Mouse (Mus musculus) heart, postnatal 0 days (tissue): ENCODE results near the gene Thtpa. TPM values are rescaled to one million over a fixed set of nuclear protein-coding genes. Genes with fewer than 3 reads are reported as not detected.

Experiments used
- ATAC-seq: fragments of 200-750 bp; cut with Nextera tagmentation; 2 replicates; pipeline ENCODE4 v1.8.0; 2017; ENCODE audit warnings: low read depth, moderate number of reproducible peaks, moderate library complexity; ENCODE audit not compliant: insufficient read depth
- DNase-seq: peaks from one replicate; pipeline ENCODE4 v3.0.0-alpha.2; 2016; ENCODE audit warnings: low spot score
- H3K27ac ChIP-seq: fragments of 300-500 bp; sonication (generic); 2 replicates; pipeline ENCODE4 v1.5.1; 2014; ENCODE audit warnings: low read depth, mild to moderate bottlenecking
- H3K27me3 ChIP-seq: fragments of 300-500 bp; sonication (generic); 2 replicates; pipeline ENCODE4 v1.6.1; 2014; ENCODE audit warnings: low read length, mixed read lengths; ENCODE audit not compliant: control insufficient read depth, insufficient read depth
- H3K36me3 ChIP-seq: fragments of 300-500 bp; sonication (generic); replicated peaks from 2 replicates; pipeline ENCODE4 v1.6.1; 2014; ENCODE audit warnings: low read length, mixed read lengths; ENCODE audit not compliant: control insufficient read depth, insufficient read depth
- H3K4me1 ChIP-seq: fragments of 300-500 bp; sonication (generic); 2 replicates; pipeline ENCODE4 v1.6.1; 2014; ENCODE audit warnings: antibody characterized with exemption; ENCODE audit not compliant: control insufficient read depth, insufficient read depth
- H3K4me2 ChIP-seq: fragments of 300-500 bp; sonication (generic); 2 replicates; pipeline ENCODE4 v1.6.1; 2014; ENCODE audit warnings: low read depth, mild to moderate bottlenecking, low read length, moderate library complexity
- H3K4me3 ChIP-seq: fragments of 300-500 bp; sonication (generic); 2 replicates; pipeline ENCODE4 v1.5.1; 2014; ENCODE audit warnings: low read depth, low read length
- H3K9ac ChIP-seq: fragments of 300-500 bp; sonication (generic); replicated peaks from 2 replicates; pipeline ENCODE4 v1.6.1; 2014; ENCODE audit warnings: low read depth, low read length, mixed read lengths
- H3K9me3 ChIP-seq: fragments of 300-500 bp; sonication (generic); replicated peaks from 2 replicates; pipeline ENCODE4 v1.6.1; 2016; ENCODE audit warnings: low read length; ENCODE audit not compliant: control insufficient read depth
- CTCF ChIP-seq: IDR thresholded peaks from 2 replicates; pipeline ENCODE4 v1.5.1; 2016; ENCODE audit warnings: antibody characterized with exemption, control low read depth, low read depth
- EP300 ChIP-seq: IDR thresholded peaks from 2 replicates; pipeline ENCODE4 v1.6.1; 2016; ENCODE audit warnings: antibody characterized with exemption, low read depth
- WGBS: fragments of 180-500 bp; shearing (Covaris S2); extraction: QIAGEN DNeasy Blood & Tissue Kit; methylation state at CpG from one replicate; pipeline ENCODE4 v1.1.7; 2014; 5-methylcytosine and 5-hydroxymethylcytosine counted together
- polyA plus RNA-seq: library from polyadenylated mRNA; unstranded; fragments of >200 nt; fragmentation: Nextera tagmentation; extraction: Ambion mirVana; gene quantifications from 2 replicates; pipeline ENCODE4 v1.2.1, GENCODE M21; 2015
- total RNA-seq: library from RNA; depleted of rRNA; stranded (reverse); fragments of >200 nt; gene quantifications from 2 replicates; pipeline ENCODE4 v1.2.3, GENCODE M21; 2014; ENCODE audit warnings: low replicate concordance; rRNA removed

The Thtpa gene
- total and polyA plus RNA-seq, 2 experiments from 2014 or later: 13.4 to 17.7 TPM

- Histone ChIP-seq H3K9ac (no peak overlapping the region), H3K4me2 (no peak overlapping the region), H3K4me3 (no peak overlapping the region), H3K9me3 (no peaks in the 10 kb centered on the region), H3K27me3 (no peaks in the 10 kb centered on the region), H3K27ac (no peak overlapping the region), H3K4me1 (0 out of 2 replicates have a peak, but pooled peaks cover 9% of the 10 kb centered on the region), H3K36me3 (no peaks in the 10 kb centered on the region)
- WGBS: 86% methylated on average over 7 of the region's 7 CpGs
- TF ChIP-seq CTCF: no peak
- TF ChIP-seq EP300: no peak
- no peak for DNase-seq
- no peak for ATAC-seq
These were observed 31.9 kb downstream of the Thtpa start for GRCm38 (mm10) chr14:55126521-55126920.

GRCm38 (mm10) chr14:55135676-55136075, 41.1 kb downstream of the Thtpa start:
- H3K9ac ChIP-seq: no peak overlapping the region
- H3K27me3 ChIP-seq: no peaks in the 10 kb centered on the region
- DNase-seq (no peak), ATAC-seq (no peak)
- WGBS: 58% methylated on average over 8 of the region's 8 CpGs
- no peaks in the 10 kb centered on the region for H3K36me3 ChIP-seq
- no peak for TF ChIP-seq CTCF
- no peak for TF ChIP-seq EP300
- H3K4me1 ChIP-seq: no peaks in the 10 kb centered on the region
- H3K4me2 ChIP-seq: no peak overlapping the region
- no peaks in the 10 kb centered on the region for H3K9me3 ChIP-seq
- no peak overlapping the region for H3K27ac ChIP-seq
- no peak overlapping the region for H3K4me3 ChIP-seq

DNA sequence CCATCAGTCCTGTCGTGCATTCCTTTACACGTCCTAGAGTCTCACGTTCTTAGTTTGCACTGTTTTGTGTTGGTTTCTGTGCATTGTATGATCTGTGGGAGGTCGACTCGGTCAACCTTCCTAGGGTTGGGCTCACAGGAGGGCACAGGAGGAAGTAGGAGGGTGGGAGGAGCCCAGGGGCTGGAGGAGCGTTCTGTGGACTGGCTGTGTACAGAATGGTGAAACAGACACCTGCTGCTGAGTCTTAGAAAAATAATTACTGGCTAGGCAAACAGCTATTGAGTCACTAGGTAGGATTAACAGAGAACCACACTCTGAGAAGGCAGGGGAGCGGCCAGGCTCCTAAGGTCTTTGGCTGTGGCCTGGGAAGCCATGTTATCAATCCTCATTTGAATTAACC, 44.7 kb downstream of the Thtpa start:
- no peak for TF ChIP-seq CTCF
- no peak for TF ChIP-seq EP300
- no peak for ATAC-seq
- H3K27ac ChIP-seq: no peak overlapping the region
- no peaks in the 10 kb centered on the region for H3K4me1 ChIP-seq
- H3K9me3 ChIP-seq: no peaks in the 10 kb centered on the region
- WGBS: 56% methylated on average over 7 of the region's 7 CpGs
- H3K4me3 ChIP-seq: no peak overlapping the region
- H3K9ac ChIP-seq: no peak overlapping the region
- no peaks in the 10 kb centered on the region for H3K27me3 ChIP-seq
- DNase-seq: no peak
- H3K4me2 ChIP-seq: no peak overlapping the region
- H3K36me3 ChIP-seq: no peaks in the 10 kb centered on the region

- no peak overlapping the region for H3K27ac ChIP-seq
- 85% methylated on average over 1 of the region's 1 CpGs for WGBS
- no peaks in the 10 kb centered on the region for H3K9me3 ChIP-seq
- H3K9ac ChIP-seq: no peak overlapping the region
- 0 out of 2 replicates have a peak, but pooled peaks cover 4% of the 10 kb centered on the region for H3K4me1 ChIP-seq
- TF ChIP-seq CTCF (no peak), EP300 (no peak)
- DNase-seq (no peak), ATAC-seq (no peak)
- H3K4me3 ChIP-seq: no peak overlapping the region
- no peaks in the 10 kb centered on the region for H3K36me3 ChIP-seq
- no peak overlapping the region for H3K4me2 ChIP-seq
- H3K27me3 ChIP-seq: no peaks in the 10 kb centered on the region
These were observed 51.7 kb downstream of the Thtpa start for GRCm38 (mm10) chr14:55146324-55146723.

GRCm38 (mm10) chr14:55146829-55147401, 52.3 kb downstream of the Thtpa start:
- no peak overlapping the region for H3K9ac ChIP-seq
- H3K4me2 ChIP-seq: no peak overlapping the region
- no peaks in the 10 kb centered on the region for H3K27me3 ChIP-seq
- no peak overlapping the region for H3K27ac ChIP-seq
- no peaks in the 10 kb centered on the region for H3K36me3 ChIP-seq
- TF ChIP-seq EP300: no peak
- TF ChIP-seq CTCF: no peak
- H3K4me3 ChIP-seq: no peak overlapping the region
- no peaks in the 10 kb centered on the region for H3K9me3 ChIP-seq
- DNase-seq: no peak
- H3K4me1 ChIP-seq: 0 out of 2 replicates have a peak, but pooled peaks cover 4% of the 10 kb centered on the region
- 81% methylated on average over 12 of the region's 12 CpGs for WGBS
- ATAC-seq: no peak

- H3K9me3 ChIP-seq: no peaks in the 10 kb centered on the region
- no peak overlapping the region for H3K4me2 ChIP-seq
- TF ChIP-seq CTCF: peak; percentile 83
- TF ChIP-seq EP300: no peak
- H3K4me3 ChIP-seq: no peak overlapping the region
- H3K27ac ChIP-seq: no peak overlapping the region
- DNase-seq (peak; percentile 36), ATAC-seq (no peak)
- H3K9ac ChIP-seq: no peak overlapping the region
- H3K36me3 ChIP-seq: no peaks in the 10 kb centered on the region
- 0 out of 2 replicates have a peak, but pooled peaks cover 4% of the 10 kb centered on the region for H3K4me1 ChIP-seq
- WGBS: 29% methylated on average over 5 of the region's 5 CpGs
- no peaks in the 10 kb centered on the region for H3K27me3 ChIP-seq
These were observed 53.9 kb downstream of the Thtpa start for GRCm38 (mm10) chr14:55148363-55148915.

Other genes with a start within 250 kb of the Thtpa start
- gene Homez, start 223.8 kb upstream of the Thtpa start, total RNA-seq: 4.5 and 5.1 TPM in 2 replicates
- 4.3 and 5.4 TPM in 2 replicates for gene Homez, start 223.8 kb upstream of the Thtpa start, polyA plus RNA-seq
- gene Ppp1r3e, start 217.2 kb upstream of the Thtpa start, total RNA-seq: 0.08 and 1.3 TPM in 2 replicates
- 0.79 and 1.3 TPM in 2 replicates for gene Ppp1r3e, start 217.2 kb upstream of the Thtpa start, polyA plus RNA-seq
- gene Bcl2l2, start 211.4 kb upstream of the Thtpa start, total RNA-seq: 20.6 and 31.1 TPM in 2 replicates
- 2.9 and 3.3 TPM in 2 replicates for gene Bcl2l2, start 211.4 kb upstream of the Thtpa start, polyA plus RNA-seq
- gene Gm20521, start 211.3 kb upstream of the Thtpa start, total RNA-seq: not detected in 2 replicates
- 0.18 TPM in 1 of 2 replicates, not detected in the other for gene Gm20521, start 211.3 kb upstream of the Thtpa start, polyA plus RNA-seq
- 27.6 and 44.5 TPM in 2 replicates for gene Pabpn1, start 202.3 kb upstream of the Thtpa start, total RNA-seq
- gene Pabpn1, start 202.3 kb upstream of the Thtpa start, polyA plus RNA-seq: 35.0 and 36.2 TPM in 2 replicates
- 46.6 and 46.8 TPM in 2 replicates for gene Slc22a17, start 181.7 kb upstream of the Thtpa start, total RNA-seq
- 22.3 and 22.7 TPM in 2 replicates for gene Slc22a17, start 181.7 kb upstream of the Thtpa start, polyA plus RNA-seq
- gene Efs, start 168.7 kb upstream of the Thtpa start, total RNA-seq: 12.5 and 22.2 TPM in 2 replicates
- gene Efs, start 168.7 kb upstream of the Thtpa start, polyA plus RNA-seq: 3.9 and 4.1 TPM in 2 replicates
- not detected in 2 replicates for gene Il25, start 162.1 kb upstream of the Thtpa start, total RNA-seq
- 0.11 TPM in 1 of 2 replicates, not detected in the other for gene Il25, start 162.1 kb upstream of the Thtpa start, polyA plus RNA-seq
- gene Cmtm5, start 158.5 kb upstream of the Thtpa start, total RNA-seq: 3.1 and 8.1 TPM in 2 replicates
- 0.34 and 0.85 TPM in 2 replicates for gene Cmtm5, start 158.5 kb upstream of the Thtpa start, polyA plus RNA-seq
- gene Myh6, start 127.9 kb upstream of the Thtpa start, total RNA-seq: 3,860 and 3,976 TPM in 2 replicates
- 8,242 and 9,737 TPM in 2 replicates for gene Myh6, start 127.9 kb upstream of the Thtpa start, polyA plus RNA-seq
- not detected in 2 replicates for gene Gm17428, start 117.9 kb upstream of the Thtpa start, total RNA-seq
- gene Gm17428, start 117.9 kb upstream of the Thtpa start, polyA plus RNA-seq: not detected in 2 replicates
- 4,273 and 4,731 TPM in 2 replicates for gene Myh7, start 100.2 kb upstream of the Thtpa start, total RNA-seq
- gene Myh7, start 100.2 kb upstream of the Thtpa start, polyA plus RNA-seq: 1,026 and 1,537 TPM in 2 replicates
- 20.2 and 50.1 TPM in 2 replicates for gene Ngdn, start 79.3 kb upstream of the Thtpa start, total RNA-seq
- 50.0 and 50.9 TPM in 2 replicates for gene Ngdn, start 79.3 kb upstream of the Thtpa start, polyA plus RNA-seq
- 1.8 and 1.9 TPM in 2 replicates for gene Zfhx2, start 2.5 kb upstream of the Thtpa start, total RNA-seq
- 1.1 and 1.2 TPM in 2 replicates for gene Zfhx2, start 2.5 kb upstream of the Thtpa start, polyA plus RNA-seq
- 0.93 and 3.9 TPM in 2 replicates for gene Ap1g2, start 11.8 kb downstream of the Thtpa start, total RNA-seq
- 5.6 and 5.7 TPM in 2 replicates for gene Ap1g2, start 11.8 kb downstream of the Thtpa start, polyA plus RNA-seq
- gene Jph4, start 22.2 kb downstream of the Thtpa start, total RNA-seq: 0.15 and 0.38 TPM in 2 replicates
- 0.03 and 0.10 TPM in 2 replicates for gene Jph4, start 22.2 kb downstream of the Thtpa start, polyA plus RNA-seq
- gene Dhrs2, start 127.2 kb downstream of the Thtpa start, total RNA-seq: not detected in 2 replicates
- not detected in 2 replicates for gene Dhrs2, start 127.2 kb downstream of the Thtpa start, polyA plus RNA-seq